Mouse (Mus musculus) liver, adult 2 months (tissue): ENCODE data around the gene Sap30l. TPM values are rescaled to one million over a fixed set of nuclear protein-coding genes. Genes with fewer than 3 reads are reported as not detected.
"Not testable (repeated sequence)": the region's sequence is repeated elsewhere in the genome, so short reads cannot be mapped to it uniquely, and the experiment has no call there.

Source experiments
- DNase-seq: peaks from one replicate; pipeline ENCODE4 v3.0.0-alpha.2; 2011; ENCODE audit warnings: low read depth, low spot score; ENCODE audit errors: extremely low read depth
- H3K27ac ChIP-seq: fragments of 200-500 bp; replicated peaks from 2 replicates; pipeline ENCODE4 v1.5.1; 2012; ENCODE audit warnings: low read depth, mild to moderate bottlenecking, control low read depth, inconsistent platforms, low read length; ENCODE audit not compliant: insufficient read depth
- H3K27me3 ChIP-seq: fragments of 200-500 bp; 2 replicates; pipeline ENCODE4 v1.6.1; 2012; ENCODE audit warnings: mild to moderate bottlenecking, moderate library complexity, low read length, inconsistent platforms; ENCODE audit not compliant: control insufficient read depth, insufficient read depth
- H3K36me3 ChIP-seq: fragments of 200-500 bp; 2 replicates; pipeline ENCODE4 v1.6.1; 2012; ENCODE audit warnings: low read length, inconsistent platforms; ENCODE audit not compliant: control insufficient read depth, insufficient read depth
- H3K4me1 ChIP-seq: fragments of 200-500 bp; 2 replicates; pipeline ENCODE4 v1.6.1; 2011; ENCODE audit warnings: low read length; ENCODE audit not compliant: control insufficient read depth, insufficient read depth
- H3K4me3 ChIP-seq: fragments of 200-500 bp; 2 replicates; pipeline ENCODE4 v1.5.1; 2011; ENCODE audit warnings: low read depth, mild to moderate bottlenecking, control low read depth, low read length, moderate library complexity; ENCODE audit not compliant: insufficient read depth
- H3K79me2 ChIP-seq: fragments of 200-500 bp; 2 replicates; pipeline ENCODE4 v1.6.1; 2012; ENCODE audit warnings: inconsistent platforms, mild to moderate bottlenecking, low read length, moderate library complexity; ENCODE audit not compliant: control insufficient read depth, insufficient read depth
- H3K9ac ChIP-seq: fragments of 200-500 bp; 2 replicates; pipeline ENCODE4 v1.6.1; 2012; ENCODE audit warnings: low read depth, mild to moderate bottlenecking, control low read depth, inconsistent platforms, low read length
- CTCF ChIP-seq: fragments of 200-500 bp; IDR thresholded peaks from 2 replicates; pipeline ENCODE4 v1.5.1; 2011; ENCODE audit warnings: low read depth, low read length, control low read depth
- POLR2A ChIP-seq: fragments of 200-500 bp; IDR thresholded peaks from 2 replicates; pipeline ENCODE4 v1.6.1; 2011; ENCODE audit warnings: low read length, control low read depth; ENCODE audit not compliant: insufficient read depth; ENCODE audit errors: extremely low read depth
- WGBS: fragments of 180-500 bp; shearing (Covaris S2); methylation state at CpG from one replicate; pipeline ENCODE4 v1.1.7; 2018; 5-methylcytosine and 5-hydroxymethylcytosine counted together
- polyA plus RNA-seq: library from polyadenylated mRNA; depleted of rRNA; stranded (reverse); fragments of >200 nt; gene quantifications from 2 replicates; pipeline ENCODE4 v1.2.3, GENCODE M21; 2012
- total RNA-seq: library from RNA; depleted of rRNA; stranded (reverse); fragments of >200 nt; gene quantifications from 2 replicates; pipeline ENCODE4 v1.2.3, GENCODE M21; 2014

Gene Sap30l
- total and polyA plus RNA-seq, 2 experiments = 22.4 to 24.5 TPM

GRCm38 (mm10) chr11:57812212-57812611 lies 10.8 kb downstream of the Sap30l start:
- Histone ChIP-seq H3K9ac (no peak overlapping the region), H3K4me1 (no peaks in the 10 kb centered on the region), H3K79me2 (no peaks in the 10 kb centered on the region), H3K27ac (no peak overlapping the region), H3K36me3 (peaks cover 5% of the 10 kb centered on the region), H3K4me3 (no peak overlapping the region), H3K27me3 (no peaks in the 10 kb centered on the region)
- TF ChIP-seq CTCF = no peak
- TF ChIP-seq POLR2A = no peak
- over 99% methylated on average over 8 of the region's 8 CpGs for WGBS
- no peak for DNase-seq

GRCm38 (mm10) chr11:57813641-57814040 lies 12.2 kb downstream of the Sap30l start:
- Histone ChIP-seq H3K27ac (no peak overlapping the region), H3K27me3 (no peaks in the 10 kb centered on the region), H3K36me3 (peaks cover 2% of the 10 kb centered on the region; the same call in 1 of the 2 replicates), H3K4me3 (no peak overlapping the region), H3K9ac (no peak overlapping the region), H3K4me1 (no peaks in the 10 kb centered on the region), H3K79me2 (no peaks in the 10 kb centered on the region)
- WGBS = 98% methylated on average over 3 of the region's 3 CpGs
- DNase-seq = no peak
- TF ChIP-seq CTCF (no peak), POLR2A (no peak)

GRCm38 (mm10) chr11:57818189-57818588 lies 16.8 kb downstream of the Sap30l start:
- H3K27me3 ChIP-seq = no peaks in the 10 kb centered on the region
- WGBS = 89% methylated on average over 4 of the region's 4 CpGs

GRCm38 (mm10) chr11:57819999-57820581 lies 18.7 kb downstream of the Sap30l start:
- Histone ChIP-seq H3K4me1 (no peaks in the 10 kb centered on the region), H3K9ac (no peak overlapping the region), H3K27ac (no peak overlapping the region), H3K36me3 (no peaks in the 10 kb centered on the region), H3K79me2 (no peaks in the 10 kb centered on the region), H3K4me3 (no peak overlapping the region), H3K27me3 (no peaks in the 10 kb centered on the region)
- DNase-seq = peak; percentile 24
- no peak for TF ChIP-seq POLR2A
- peak; percentile 87 for TF ChIP-seq CTCF
- 32% methylated on average over 9 of the region's 9 CpGs for WGBS

More at GRCm38 (mm10) chr11:57818189-57818588, 16.8 kb downstream of the Sap30l start:
- Histone ChIP-seq H3K79me2 (no peaks in the 10 kb centered on the region), H3K36me3 (no peaks in the 10 kb centered on the region), H3K4me1 (no peaks in the 10 kb centered on the region), H3K27ac (no peak overlapping the region), H3K9ac (no peak overlapping the region), H3K4me3 (no peak overlapping the region)
- TF ChIP-seq POLR2A = no peak
- TF ChIP-seq CTCF = 0 out of 2 replicates have a peak, but pooled peaks have one; percentile 7
- no peak for DNase-seq

- not testable (repeated sequence) for H3K9ac ChIP-seq, H3K4me3 ChIP-seq, H3K4me1 ChIP-seq, H3K79me2 ChIP-seq, DNase-seq, H3K27me3 ChIP-seq, H3K27ac ChIP-seq, H3K36me3 ChIP-seq
- WGBS = 96% methylated on average over 2 of the region's 2 CpGs
Observed at GRCm38 (mm10) chr11:57823159-57823558, 21.7 kb downstream of the Sap30l start.

- H3K36me3 ChIP-seq = no peaks in the 10 kb centered on the region
- WGBS = 77% methylated on average over 7 of the region's 7 CpGs
- no peak for TF ChIP-seq POLR2A
- no peak for TF ChIP-seq CTCF
- H3K4me1 ChIP-seq = peaks cover 5% of the 10 kb centered on the region; the same call in 1 of the 2 replicates
- no peaks in the 10 kb centered on the region for H3K79me2 ChIP-seq
- no peak for DNase-seq
- H3K27me3 ChIP-seq = peaks cover 11% of the 10 kb centered on the region
- H3K4me3 ChIP-seq = no peak overlapping the region
- H3K9ac ChIP-seq = no peak overlapping the region
- no peak overlapping the region for H3K27ac ChIP-seq
Observed at GRCm38 (mm10) chr11:57823714-57824113, 22.3 kb downstream of the Sap30l start.
